Mouse (Mus musculus): ENCODE results near the gene Slc1a2.

GRCm38 (mm10) chr2:102733128-102733527 is 74.7 kb downstream of the Slc1a2 start:
- TF ChIP-seq POLR2A (IDR thresholded peaks at IDR 0.05; ENCODE audit: borderline replicate concordance, extremely low read depth, low read depth, low read length): no peak
- no peak for TF ChIP-seq CTCF (IDR thresholded peaks at IDR 0.05; ENCODE audit: insufficient read depth, low read length)
